Mouse (Mus musculus): ENCODE data around the gene Glrp1.

- TF ChIP-seq POLR2A (IDR thresholded peaks at IDR 0.05; ENCODE audit: extremely low read depth, insufficient read depth, low read length), result no peak
- TF ChIP-seq CTCF (IDR thresholded peaks at IDR 0.05; ENCODE audit: extremely low read depth, insufficient read depth, low read length), result no peak
These were observed 59.2 kb downstream of the Glrp1 start for GRCm38 (mm10) chr1:88450668-88451067.

Measured in cortical plate, adult 2 months (tissue).